In the genomic region with DNA sequence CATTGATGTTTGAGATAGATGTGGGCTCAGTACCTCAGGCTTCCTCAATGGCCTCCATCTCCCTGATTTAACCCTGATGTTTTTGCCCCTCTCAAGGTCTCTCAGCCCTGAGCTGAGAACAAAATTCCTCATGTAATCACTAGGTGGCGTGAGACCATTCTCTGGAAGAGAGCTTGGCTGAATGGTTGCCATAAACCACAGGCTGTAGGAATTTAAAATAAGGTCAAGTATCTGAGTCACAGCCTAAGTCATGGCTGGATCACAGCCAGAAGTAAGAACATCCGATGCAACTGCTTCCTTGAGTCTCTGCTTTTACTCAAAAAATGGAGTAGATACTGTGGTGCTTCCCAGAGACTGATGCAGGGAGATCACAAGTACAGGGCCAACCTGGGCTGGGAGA, we compare ENCODE assay signal across 8 mouse cellular contexts.
DNase-seq lines count a peak whose midpoint lies in the region; ATAC-seq and TF ChIP-seq lines count a peak whose summit lies in the region.

No protein-coding gene starts in this region.

- no peaks in the 10 kb centered on the region for H3K4me1 ChIP-seq in liver, embryonic 14.5 days (replicated peaks; ENCODE audit: control insufficient read depth in 2 of 2, insufficient read depth in 2 of 2, low read length in 1 of 2)
- H3K4me1 ChIP-seq in cortical plate, adult 2 months (ENCODE audit: control insufficient read depth, insufficient read depth, low read length): no peaks in the 10 kb centered on the region; the same call in 1 of the 2 replicates

- ATAC-seq in liver, embryonic 14.5 days (ENCODE audit: insufficient read depth): no peak
- ATAC-seq in inflammation-experienced regulatory T-cells, adult 6 months: no peak

- 35% methylated on average over 2 of the region's 2 CpGs for WGBS in liver, embryonic 14.5 days (ENCODE audit: insufficient replicate concordance)

- no peak for TF ChIP-seq POLR2A in cortical plate, adult 2 months (IDR thresholded peaks at IDR 0.05; ENCODE audit: extremely low read depth, insufficient read depth, low read length)

- no peak overlapping the region for H3K4me3 ChIP-seq in liver, embryonic 14.5 days (ENCODE audit: insufficient read depth in 1 of 2, low read depth in 2 of 2, low read length in 2 of 2)
- H3K4me3 ChIP-seq in cortical plate, adult 2 months (ENCODE audit: insufficient read depth, low read length): no peak overlapping the region

- no peak overlapping the region for H3K9ac ChIP-seq in liver, embryonic 14.5 days (replicated peaks)

- no peaks in the 10 kb centered on the region for H3K27me3 ChIP-seq in liver, embryonic 14.5 days (ENCODE audit: control insufficient read depth, insufficient read depth, low read length)

- no peaks in the 10 kb centered on the region for H3K36me3 ChIP-seq in liver, embryonic 14.5 days (replicated peaks; ENCODE audit: control insufficient read depth, insufficient read depth, low read depth)

- no peaks in the 10 kb centered on the region for H3K9me3 ChIP-seq in liver, embryonic 14.5 days (ENCODE audit: control insufficient read depth, low read length)

- H3K4me2 ChIP-seq in liver, embryonic 14.5 days (ENCODE audit: low read depth): no peak overlapping the region

- H3K27ac ChIP-seq in liver, embryonic 14.5 days: no peak overlapping the region
- no peak overlapping the region for H3K27ac ChIP-seq in cortical plate, adult 2 months (ENCODE audit: insufficient read depth, low read length)

- DNase-seq in cerebellum, adult 9-10 months: peak; percentile 3
- no peak for DNase-seq in cerebellum, postnatal 14 days
- no peak for DNase-seq in liver, embryonic 14.5 days (ENCODE audit: low read depth in 3 of 3, low spot score in 3 of 3)
- DNase-seq in liver: no peak
- DNase-seq in kidney, postnatal 14 days: peak; percentile 37
- no peak for DNase-seq in spleen, adult 12 weeks (ENCODE audit: low spot score)

- peak; percentile 21 for TF ChIP-seq CTCF in liver, embryonic 14.5 days (IDR thresholded peaks at IDR 0.05; ENCODE audit: low read depth)
- peak; percentile 44 for TF ChIP-seq CTCF in cortical plate, adult 2 months (IDR thresholded peaks at IDR 0.05; ENCODE audit: extremely low read depth, insufficient read depth, low read length)

- TF ChIP-seq EP300 in liver, embryonic 14.5 days (IDR thresholded peaks at IDR 0.05; ENCODE audit: low read depth): no peak

Comparison
In these comparisons a context has a peak if more than half of its experiments do, and no peak if none do; other contexts are left out.
1. DNase-seq: peak in cerebellum, adult 9-10 months (single experiment) and kidney, postnatal 14 days (single experiment); none in cerebellum, postnatal 14 days (0 of 2), liver, embryonic 14.5 days (0 of 3), liver (single experiment) and spleen, adult 12 weeks (single experiment).